Mouse (Mus musculus) heart, embryonic 14.5 days (tissue): ENCODE data around the gene Icam1. TPM values are rescaled to one million over a fixed set of nuclear protein-coding genes. Genes with fewer than 3 reads are reported as not detected.

Experiments used
- ATAC-seq: fragments of 200-750 bp; cut with Nextera tagmentation; 2 replicates; pipeline ENCODE4 v1.8.0; 2017; ENCODE audit warnings: low read depth, moderate TSS enrichment; ENCODE audit not compliant: insufficient number of reproducible peaks, insufficient read depth, low FRiP score
- H3K27ac ChIP-seq, 2 experiments: fragments of 200-500 bp in 1 of 2; fragments of 300-500 bp in 1 of 2; sonication (generic) in 1 of 2; replicated peaks in 1 of 2; 2 replicates each; pipeline ENCODE4 v1.5.1; 2012 to 2014; ENCODE audit warnings: low read depth in 2 of 2, low read length in 2 of 2, control low read depth in 1 of 2, mild to moderate bottlenecking in 1 of 2, mixed read lengths in 1 of 2; ENCODE audit not compliant: control insufficient read depth in 1 of 2, insufficient read depth in 1 of 2
- H3K27me3 ChIP-seq: fragments of 300-500 bp; sonication (generic); 2 replicates; pipeline ENCODE4 v1.6.1; 2014; ENCODE audit warnings: mild to moderate bottlenecking, low read length, control low read depth; ENCODE audit not compliant: control insufficient read depth, insufficient read depth
- H3K36me3 ChIP-seq: fragments of 300-500 bp; sonication (generic); 2 replicates; pipeline ENCODE4 v1.6.1; 2014; ENCODE audit warnings: mild to moderate bottlenecking, control low read depth, low read length, mixed read lengths; ENCODE audit not compliant: control insufficient read depth, insufficient read depth
- H3K4me1 ChIP-seq, 2 experiments: fragments of 200-500 bp in 1 of 2; fragments of 300-500 bp in 1 of 2; sonication (generic) in 1 of 2; 2 replicates each; pipeline ENCODE4 v1.6.1; 2012 to 2014; ENCODE audit warnings: low read length in 2 of 2, control low read depth in 1 of 2, mixed read lengths in 1 of 2; ENCODE audit not compliant: control insufficient read depth in 2 of 2, insufficient read depth in 2 of 2
- H3K4me2 ChIP-seq: fragments of 300-500 bp; sonication (generic); 2 replicates; pipeline ENCODE4 v1.6.1; 2014; ENCODE audit warnings: mild to moderate bottlenecking, low read length
- H3K4me3 ChIP-seq, 2 experiments: fragments of 200-500 bp in 1 of 2; fragments of 300-500 bp in 1 of 2; sonication (generic) in 1 of 2; 2 replicates each; pipeline ENCODE4 v1.5.1; 2012 to 2014; ENCODE audit warnings: low read length in 2 of 2, mild to moderate bottlenecking in 2 of 2, control low read depth in 1 of 2, low read depth in 1 of 2, moderate library complexity in 1 of 2; ENCODE audit not compliant: control insufficient read depth in 1 of 2, insufficient read depth in 1 of 2
- H3K9ac ChIP-seq: fragments of 300-500 bp; sonication (generic); 2 replicates; pipeline ENCODE4 v1.6.1; 2014; ENCODE audit warnings: mild to moderate bottlenecking, low read length
- H3K9me3 ChIP-seq: fragments of 300-500 bp; sonication (generic); 2 replicates; pipeline ENCODE4 v1.6.1; 2016; ENCODE audit warnings: low read length, control low read depth; ENCODE audit not compliant: control insufficient read depth
- WGBS: fragments of 180-500 bp; shearing (Covaris S2); extraction: QIAGEN DNeasy Blood & Tissue Kit; methylation state at CpG from one replicate; pipeline ENCODE4 v1.1.7; 2014; 5-methylcytosine and 5-hydroxymethylcytosine counted together
- polyA plus RNA-seq: library from polyadenylated mRNA; unstranded; fragments of >200 nt; fragmentation: Nextera tagmentation; extraction: Ambion mirVana; gene quantifications from 2 replicates; pipeline ENCODE4 v1.2.1, GENCODE M21; 2014

Icam1 gene
- polyA plus RNA-seq, 1 experiment from 2014 or later = 13.9 TPM

DNA sequence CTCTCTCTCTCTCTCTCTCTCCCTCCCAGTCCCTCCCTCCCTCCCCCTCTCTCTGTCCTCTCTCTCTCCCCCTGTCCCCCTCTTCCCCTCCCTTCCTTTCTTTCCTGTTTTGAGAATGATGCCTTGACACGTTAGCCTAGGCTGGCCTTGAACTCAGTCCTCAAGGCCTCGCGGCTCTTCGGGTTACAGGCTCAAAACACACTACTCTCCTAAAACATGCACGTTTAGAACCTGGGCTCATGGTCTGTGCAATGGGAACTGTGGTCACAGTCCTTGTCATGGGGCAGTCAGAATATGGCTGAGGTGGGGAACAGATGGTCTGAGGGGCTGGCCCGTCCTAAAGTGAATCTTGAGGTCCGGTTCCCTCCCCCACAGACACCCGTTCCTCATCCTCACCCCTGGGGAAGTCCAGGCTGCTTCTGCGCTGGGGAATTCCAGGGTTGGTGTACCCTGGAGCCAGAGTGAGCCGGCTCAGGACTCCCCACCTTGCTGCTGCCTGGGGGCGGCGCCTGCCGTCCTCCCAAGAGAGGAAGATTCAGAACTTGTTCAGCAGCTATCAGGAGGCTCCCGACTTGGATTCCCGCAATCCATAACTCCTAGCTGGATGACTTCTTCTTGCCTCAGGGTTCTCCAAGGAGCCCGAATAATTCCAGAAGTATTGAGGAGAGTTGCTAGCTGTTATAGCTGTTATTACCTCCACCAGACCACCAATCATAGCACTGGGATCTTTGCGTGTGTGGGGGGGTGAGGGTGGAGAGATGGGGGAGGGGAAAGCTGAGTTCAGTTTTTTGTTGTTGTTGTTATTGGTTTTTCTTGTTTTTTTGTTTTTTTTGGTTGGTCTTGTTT lies 769 bp downstream of the Icam1 start:
- Histone ChIP-seq H3K36me3 (no peaks in the 10 kb centered on the region; the same call in 1 of the 2 replicates), H3K27me3 (peaks cover 44% of the 10 kb centered on the region), H3K9me3 (no peaks in the 10 kb centered on the region), H3K4me2 (peak overlapping the region; percentile 72), H3K9ac (peak overlapping the region; percentile 64; the same call in 1 of the 2 replicates), H3K4me1 (peaks cover 10 to 15% of the 10 kb centered on the region in 2 experiments; a peak in 3 of 4 replicates), H3K4me3 (peak overlapping the region; percentile 42 to 57), H3K27ac (no peak overlapping the region)
- ATAC-seq = no peak
- 3% methylated on average over 17 of the region's 17 CpGs for WGBS

DNA sequence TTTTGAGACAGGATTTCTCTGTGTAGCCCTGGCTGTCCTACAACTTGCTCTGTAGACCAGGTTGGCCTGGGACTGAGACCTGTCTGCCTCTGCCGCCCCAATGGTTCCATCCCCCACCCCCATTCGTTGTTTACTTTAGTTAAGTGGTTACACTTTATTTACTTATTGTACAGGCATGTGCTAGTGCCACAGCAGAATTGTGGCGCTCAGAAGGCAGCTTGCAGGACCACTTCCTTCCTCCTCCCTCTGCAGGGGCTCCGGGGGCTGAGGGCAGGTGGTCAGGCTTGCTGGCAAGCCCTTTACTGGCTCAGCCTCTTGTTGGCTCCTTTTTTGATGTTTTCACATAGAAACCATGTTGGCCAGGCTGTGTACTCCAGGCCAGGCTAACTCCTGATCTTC lies 1.4 kb downstream of the Icam1 start:
- Histone ChIP-seq H3K27me3 (peaks cover 44% of the 10 kb centered on the region), H3K9me3 (no peaks in the 10 kb centered on the region), H3K27ac (no peak overlapping the region), H3K4me1 (peaks cover 10 to 15% of the 10 kb centered on the region in 2 experiments; a peak in 3 of 4 replicates), H3K4me2 (peak overlapping the region; percentile 72), H3K4me3 (peak overlapping the region in 1 of 2 experiments; percentile 42; a peak in 2 of 4 replicates), H3K9ac (no peak overlapping the region), H3K36me3 (no peaks in the 10 kb centered on the region; the same call in 1 of the 2 replicates)
- 32% methylated on average over 4 of the region's 4 CpGs for whole genome bisulfite sequencing
- ATAC-seq = no peak

DNA sequence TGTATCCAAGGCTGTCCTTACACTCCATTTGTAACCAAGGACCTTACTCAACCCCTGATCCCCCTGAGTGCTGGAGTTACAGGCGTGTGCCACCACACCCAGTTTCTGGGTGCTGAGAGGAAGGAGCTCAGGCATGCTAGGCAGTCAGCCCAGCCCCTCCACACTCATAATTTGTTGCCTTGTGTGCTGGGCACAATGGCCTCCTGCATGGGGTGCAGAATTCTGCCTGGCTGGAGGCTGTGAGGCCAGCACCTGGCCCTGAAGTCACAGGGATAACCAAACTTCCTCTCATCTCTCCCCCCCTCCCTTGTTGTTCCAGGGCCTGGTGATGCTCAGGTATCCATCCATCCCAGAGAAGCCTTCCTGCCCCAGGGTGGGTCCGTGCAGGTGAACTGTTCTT lies 2.8 kb downstream of the Icam1 start:
- H3K27me3 ChIP-seq = peaks cover 44% of the 10 kb centered on the region
- no peak overlapping the region for H3K27ac ChIP-seq
- peaks cover 10 to 15% of the 10 kb centered on the region in 2 experiments; a peak in 3 of 4 replicates for H3K4me1 ChIP-seq
- WGBS = 72% methylated on average over 2 of the region's 2 CpGs
- no peaks in the 10 kb centered on the region; the same call in 1 of the 2 replicates for H3K36me3 ChIP-seq
- H3K9me3 ChIP-seq = no peaks in the 10 kb centered on the region
- H3K4me2 ChIP-seq = no peak overlapping the region
- H3K9ac ChIP-seq = no peak overlapping the region
- ATAC-seq = no peak
- H3K4me3 ChIP-seq = no peak overlapping the region

DNA sequence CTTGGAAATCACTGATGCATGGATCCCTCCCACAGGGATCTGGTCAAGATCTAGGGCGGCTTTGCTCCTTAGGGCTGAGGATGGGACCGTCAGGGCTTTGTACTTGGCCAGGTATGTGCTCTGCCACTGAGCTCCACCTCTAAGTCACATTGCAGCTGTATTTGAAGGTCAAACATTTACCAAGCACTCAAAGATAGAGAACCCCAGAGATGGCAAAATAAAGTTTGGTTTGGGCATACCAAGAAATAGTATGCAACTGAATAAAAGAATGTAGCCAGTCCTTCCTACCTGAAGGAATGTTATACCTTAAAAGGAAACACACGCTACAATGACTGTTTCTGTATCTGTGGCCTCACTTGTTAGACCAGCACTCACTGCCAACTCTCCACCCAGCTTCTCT lies 5.6 kb downstream of the Icam1 start:
- Histone ChIP-seq H3K36me3 (peaks cover 4% of the 10 kb centered on the region; the same call in 1 of the 2 replicates), H3K27ac (no peak overlapping the region), H3K9ac (no peak overlapping the region), H3K9me3 (no peaks in the 10 kb centered on the region), H3K4me1 (no peaks in the 10 kb centered on the region), H3K27me3 (peaks cover 21% of the 10 kb centered on the region), H3K4me2 (no peak overlapping the region), H3K4me3 (no peak overlapping the region)
- WGBS = 61% methylated on average over 3 of the region's 3 CpGs
- ATAC-seq = no peak

DNA sequence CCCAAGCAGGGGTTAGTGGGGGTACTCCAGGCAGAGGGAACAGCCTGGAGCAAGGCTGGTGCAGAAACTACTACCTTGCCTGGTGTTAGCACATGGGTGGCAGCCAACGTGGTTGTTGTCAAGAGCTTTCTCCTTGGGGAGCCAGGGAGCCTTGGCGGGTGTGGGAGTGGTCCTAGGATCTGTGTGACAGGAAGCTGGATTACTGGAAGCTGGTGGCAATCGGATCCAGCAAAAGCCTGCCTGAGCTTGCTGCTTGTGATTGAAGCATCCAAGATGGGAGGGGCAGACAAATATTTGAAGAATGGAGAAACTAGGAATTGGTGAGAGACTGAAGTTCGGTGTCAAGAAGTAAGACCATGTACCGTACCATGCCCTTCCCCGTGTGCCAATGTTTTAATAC lies 6.5 kb downstream of the Icam1 start:
- WGBS = 54% methylated on average over 6 of the region's 6 CpGs
- no peaks in the 10 kb centered on the region for H3K9me3 ChIP-seq
- H3K4me2 ChIP-seq = no peak overlapping the region
- H3K27me3 ChIP-seq = peaks cover 17% of the 10 kb centered on the region
- H3K4me1 ChIP-seq = no peaks in the 10 kb centered on the region
- H3K9ac ChIP-seq = no peak overlapping the region
- no peak overlapping the region for H3K4me3 ChIP-seq
- no peak overlapping the region for H3K27ac ChIP-seq
- ATAC-seq = 0 out of 2 replicates have a peak, but pooled peaks have one; percentile 17
- peaks cover 6% of the 10 kb centered on the region; the same call in 1 of the 2 replicates for H3K36me3 ChIP-seq

DNA sequence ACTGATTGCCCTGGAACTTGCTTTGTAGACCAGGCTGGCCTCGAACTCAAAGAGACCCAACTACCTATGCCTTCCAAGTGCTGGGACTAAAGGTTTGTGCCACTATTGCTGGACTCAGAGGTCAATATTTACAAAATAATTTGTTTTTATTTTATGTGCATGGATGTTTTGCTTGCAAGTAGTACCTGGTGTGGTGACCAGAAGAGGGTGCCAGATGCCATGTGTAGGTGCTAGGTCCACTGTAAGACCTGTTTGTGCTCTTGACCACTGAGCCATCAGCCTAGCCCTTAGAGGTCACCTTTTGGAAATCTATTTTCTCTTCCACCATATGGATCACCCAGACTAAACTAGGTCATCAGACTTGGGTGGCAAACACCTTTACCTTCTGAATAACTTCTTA lies 6.9 kb downstream of the Icam1 start:
- 74% methylated on average over 1 of the region's 1 CpGs for WGBS
- no peak for ATAC-seq
- Histone ChIP-seq H3K4me3 (no peak overlapping the region), H3K9me3 (no peaks in the 10 kb centered on the region), H3K27ac (no peak overlapping the region), H3K36me3 (peaks cover 6% of the 10 kb centered on the region; the same call in 1 of the 2 replicates), H3K27me3 (peaks cover 13% of the 10 kb centered on the region; the same call in 1 of the 2 replicates), H3K4me1 (no peaks in the 10 kb centered on the region), H3K9ac (no peak overlapping the region), H3K4me2 (no peak overlapping the region)

DNA sequence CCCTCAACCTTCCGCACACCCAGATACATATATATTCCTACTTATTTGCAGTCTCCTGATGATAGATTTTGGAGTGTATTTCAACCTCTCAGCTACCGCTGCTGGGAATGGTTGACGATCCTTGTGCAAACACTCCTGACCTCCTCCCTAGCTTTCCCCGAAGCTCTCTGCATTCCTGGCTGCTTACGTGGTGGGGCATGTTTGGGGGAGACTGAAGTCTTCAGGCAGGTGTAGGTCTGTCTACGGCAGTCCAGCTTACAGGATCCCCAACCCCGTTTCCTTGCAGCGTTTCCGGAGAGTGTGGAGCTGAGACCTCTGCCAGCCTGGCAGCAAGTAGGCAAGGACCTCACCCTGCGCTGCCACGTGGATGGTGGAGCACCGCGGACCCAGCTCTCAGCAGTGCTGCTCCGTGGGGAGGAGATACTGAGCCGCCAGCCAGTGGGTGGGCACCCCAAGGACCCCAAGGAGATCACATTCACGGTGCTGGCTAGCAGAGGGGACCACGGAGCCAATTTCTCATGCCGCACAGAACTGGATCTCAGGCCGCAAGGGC lies 9.5 kb downstream of the Icam1 start:
- WGBS = 61% methylated on average over 19 of the region's 19 CpGs
- no peaks in the 10 kb centered on the region for H3K9me3 ChIP-seq
- H3K27ac ChIP-seq = no peak overlapping the region
- no peak overlapping the region for H3K4me2 ChIP-seq
- ATAC-seq = no peak
- H3K27me3 ChIP-seq = peaks cover 10% of the 10 kb centered on the region
- H3K4me1 ChIP-seq = peaks cover 11 to 13% of the 10 kb centered on the region in 2 experiments
- peaks cover 6% of the 10 kb centered on the region; the same call in 1 of the 2 replicates for H3K36me3 ChIP-seq
- H3K4me3 ChIP-seq = no peak overlapping the region
- no peak overlapping the region for H3K9ac ChIP-seq
